Mouse (Mus musculus) MEL (cell line): ENCODE data around the gene Schip1.

ENCODE experiments used
- CTCF ChIP-seq, 3 experiments: IDR thresholded peaks in 2 of 3; conservative IDR thresholded peaks in 1 of 3; 2 replicates each; pipeline ENCODE4 v1.5.1; 2011 to 2012; ENCODE audit warnings: low read length in 3 of 3, low read depth in 2 of 3, mild to moderate bottlenecking in 2 of 3, improper control_type of control experiment in 1 of 3, inconsistent platforms in 1 of 3, mixed read lengths in 1 of 3, moderate library complexity in 1 of 3; ENCODE audit not compliant: control insufficient read depth in 1 of 3, insufficient read depth in 1 of 3, poor library complexity in 1 of 3, severe bottlenecking in 1 of 3
- EP300 ChIP-seq, 2 experiments: IDR thresholded peaks; 2 replicates each; pipeline ENCODE4 v1.6.1; 2011; ENCODE audit warnings: improper control_type of control experiment in 2 of 2, low read length in 2 of 2, low read depth in 1 of 2, mild to moderate bottlenecking in 1 of 2
- GATA1 ChIP-seq: IDR thresholded peaks from 2 replicates; pipeline ENCODE4 v1.6.1; 2011; ENCODE audit warnings: low read depth, low read length, improper control_type of control experiment
- JUND ChIP-seq: IDR thresholded peaks from 2 replicates; pipeline ENCODE4 v1.6.1; 2011; ENCODE audit warnings: low read depth, mild to moderate bottlenecking, improper control_type of control experiment, low read length
- POLR2A ChIP-seq, 2 experiments: IDR thresholded peaks; 2 replicates each; pipeline ENCODE4 v1.6.1; 2011 to 2012; ENCODE audit warnings: low read length in 2 of 2, mild to moderate bottlenecking in 2 of 2, control low read depth in 1 of 2, improper control_type of control experiment in 1 of 2, low read depth in 1 of 2, moderate library complexity in 1 of 2; ENCODE audit not compliant: control insufficient read depth in 1 of 2, insufficient read depth in 1 of 2, poor library complexity in 1 of 2
- SIN3A ChIP-seq: IDR thresholded peaks from 2 replicates; pipeline ENCODE4 v1.6.1; 2012; ENCODE audit warnings: low read length, improper control_type of control experiment, inconsistent platforms
- ZC3H11A ChIP-seq: IDR thresholded peaks from 2 replicates; pipeline ENCODE4 v1.6.1; 2012; ENCODE audit warnings: low read depth, mild to moderate bottlenecking, inconsistent platforms, low read length, improper control_type of control experiment
- ZNF384 ChIP-seq: IDR thresholded peaks from 2 replicates; pipeline ENCODE4 v1.6.1; 2012; ENCODE audit warnings: low read depth, mild to moderate bottlenecking, inconsistent platforms, low read length, improper control_type of control experiment

GRCm38 (mm10) chr3:68492066-68492465, 427.5 kb downstream of the Schip1 start:
- no peak for TF ChIP-seq ZNF384
- no peak for TF ChIP-seq POLR2A (IDR thresholded peaks at IDR 0.05; ENCODE audit: control insufficient read depth in 1 of 2, insufficient read depth in 1 of 2, low read depth in 1 of 2, low read length in 2 of 2, poor library complexity in 1 of 2)
- no peak for TF ChIP-seq CTCF (IDR thresholded peaks at IDR 0.05 in 2 of 3, conservative IDR thresholded peaks at IDR 0.05 in 1 of 3; ENCODE audit: control insufficient read depth in 1 of 3, insufficient read depth in 1 of 3, low read depth in 2 of 3, low read length in 3 of 3, poor library complexity in 1 of 3, severe bottlenecking in 1 of 3)
- no peak for TF ChIP-seq ZC3H11A
- TF ChIP-seq EP300 (IDR thresholded peaks at IDR 0.05; ENCODE audit: low read depth in 1 of 2, low read length in 2 of 2), result no peak
- no peak for TF ChIP-seq JUND
- TF ChIP-seq SIN3A, result no peak
- TF ChIP-seq GATA1, result no peak
